Mouse (Mus musculus): ENCODE results near the gene Mpv17l2.

DNA sequence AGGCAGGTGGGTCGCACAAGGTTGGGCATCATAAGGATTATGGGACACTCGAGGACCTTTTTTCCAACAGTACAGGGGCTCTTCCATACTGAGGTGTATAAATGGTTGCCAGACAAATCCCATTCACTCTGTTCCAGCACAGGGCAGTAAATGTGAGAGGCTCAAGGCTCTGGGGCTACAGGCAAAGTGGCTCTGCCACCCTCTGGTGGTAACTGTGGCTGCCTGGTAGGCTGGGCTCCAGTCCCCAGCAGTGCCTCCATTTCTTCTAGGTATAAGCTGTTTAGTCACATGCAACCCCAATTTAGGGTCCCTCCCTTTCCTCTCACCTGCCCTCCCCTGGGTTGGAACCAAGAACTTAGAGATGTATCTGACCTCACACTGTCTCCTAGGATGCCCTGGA is 34.6 kb upstream of the Mpv17l2 start:
- TF ChIP-seq POLR2A (IDR thresholded peaks at IDR 0.05; ENCODE audit: insufficient read depth, low read depth, low read length), result no peak
- TF ChIP-seq CTCF (IDR thresholded peaks at IDR 0.05; ENCODE audit: insufficient read depth, low read depth, low read length), result no peak
